Mouse (Mus musculus): ENCODE results near the gene Mfap3.
A peak's percentile ranks its signal among the peaks of the same experiment; 100 is the strongest.
"Not testable (repeated sequence)": the region's sequence is repeated elsewhere in the genome, so short reads cannot be mapped to it uniquely, and the experiment has no call there.

The Mfap3 gene

GRCm38 (mm10) chr11:57531300-57531950, 13.0 kb downstream of the Mfap3 start:
- DNase-seq, result peak; percentile 55

GRCm38 (mm10) chr11:57532306-57532705, 13.8 kb downstream of the Mfap3 start:
- DNase-seq, result no peak

- peak; percentile 14 for DNase-seq
These were observed 17.4 kb downstream of the Mfap3 start for GRCm38 (mm10) chr11:57535912-57536311.

- no peak for DNase-seq
These were observed 21.5 kb downstream of the Mfap3 start for GRCm38 (mm10) chr11:57539841-57540418.

- DNase-seq, result no peak
These were observed 22.2 kb downstream of the Mfap3 start for GRCm38 (mm10) chr11:57540681-57541080.

GRCm38 (mm10) chr11:57548618-57549550, 30.4 kb downstream of the Mfap3 start:
- DNase-seq, result peak; percentile 88

- DNase-seq, result no peak
These were observed 31.8 kb downstream of the Mfap3 start for GRCm38 (mm10) chr11:57550230-57550629.

GRCm38 (mm10) chr11:57551016-57551415, 32.6 kb downstream of the Mfap3 start:
- no peak for DNase-seq

GRCm38 (mm10) chr11:57553015-57553780, 34.7 kb downstream of the Mfap3 start:
- no peak for DNase-seq

GRCm38 (mm10) chr11:57557936-57558335, 39.5 kb downstream of the Mfap3 start:
- DNase-seq, result not testable (repeated sequence)

- peak; percentile 19 for DNase-seq
These were observed 46.1 kb downstream of the Mfap3 start for GRCm38 (mm10) chr11:57564564-57564963.

GRCm38 (mm10) chr11:57566091-57567035, 47.9 kb downstream of the Mfap3 start:
- no peak for DNase-seq

- no peak for DNase-seq
These were observed 50.6 kb downstream of the Mfap3 start for GRCm38 (mm10) chr11:57568950-57569490.

- no peak for DNase-seq
These were observed 52.6 kb downstream of the Mfap3 start for GRCm38 (mm10) chr11:57571035-57571434.

GRCm38 (mm10) chr11:57573686-57574274, 55.3 kb downstream of the Mfap3 start:
- peak; percentile 10 for DNase-seq

GRCm38 (mm10) chr11:57576871-57577515, 58.5 kb downstream of the Mfap3 start:
- DNase-seq, result no peak

- DNase-seq, result no peak
These were observed 64.6 kb downstream of the Mfap3 start for GRCm38 (mm10) chr11:57582818-57583635.
